Mouse (Mus musculus): Measurements from ENCODE around the gene Adgrl3.

- TF ChIP-seq CTCF (IDR thresholded peaks at IDR 0.05; ENCODE audit: extremely low read depth, insufficient read depth, low read length) = no peak
- TF ChIP-seq POLR2A (IDR thresholded peaks at IDR 0.05; ENCODE audit: extremely low read depth, insufficient read depth, low read length) = no peak
These were observed 297.6 kb downstream of the Adgrl3 start for GRCm38 (mm10) chr5:81317406-81318112.
